Mouse (Mus musculus): ENCODE measurements around the gene Trim80.

DNA sequence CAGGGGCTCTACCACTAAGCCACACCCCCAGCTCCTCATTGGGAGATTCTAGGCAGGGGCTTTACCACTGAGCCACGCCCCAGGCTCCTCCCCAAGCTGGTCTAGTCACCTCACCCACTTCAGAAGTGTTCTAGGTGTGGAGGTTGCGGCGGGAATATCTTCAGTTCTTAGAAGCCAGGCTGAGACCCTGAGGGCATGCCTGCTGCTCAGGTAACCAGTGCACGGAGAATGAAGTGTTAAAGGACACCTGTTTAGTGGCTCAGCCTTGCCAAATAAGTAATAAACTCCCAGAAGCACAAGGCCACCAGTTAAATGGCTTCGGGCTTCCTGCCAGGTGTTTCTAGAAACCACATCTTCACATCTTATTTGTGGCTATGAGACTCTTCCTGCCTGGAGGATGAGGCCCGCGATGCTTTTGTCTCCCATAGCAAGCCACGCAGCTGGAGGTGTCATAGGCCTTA is 11.5 kb downstream of the Trim80 start:
- TF ChIP-seq MAX (IDR thresholded peaks at IDR 0.05; ENCODE audit: low read depth) (no peak), TCF3 (IDR thresholded peaks at IDR 0.05; ENCODE audit: insufficient read length, low read depth) (no peak), E2F4 (IDR thresholded peaks at IDR 0.05; ENCODE audit: insufficient read depth) (no peak), MYOG (IDR thresholded peaks at IDR 0.05; ENCODE audit: control insufficient read depth in 1 of 3, insufficient read depth in 1 of 3, insufficient read length in 2 of 3, low read depth in 2 of 3) (no peak), POLR2A (IDR thresholded peaks at IDR 0.05; ENCODE audit: insufficient read length, low read depth) (no peak), POLR2AphosphoS2 (IDR thresholded peaks at IDR 0.05; ENCODE audit: insufficient read length, low read depth) (no peak), USF1 (IDR thresholded peaks at IDR 0.05; ENCODE audit: low read depth) (no peak), SRF (IDR thresholded peaks at IDR 0.05; ENCODE audit: control insufficient read depth, insufficient read length, low read depth) (no peak)
